Mouse (Mus musculus) urinary bladder, adult 18-20 months (tissue): ENCODE measurements around the gene Cdkn1a.
"Not testable (repeated sequence)": the region's sequence is repeated elsewhere in the genome, so short reads cannot be mapped to it uniquely, and the experiment has no call there.

Experiments
- DNase-seq, 2 experiments: peaks; one replicate each; pipeline ENCODE4 v3.0.0; 2022; ENCODE audit warnings: low spot score in 2 of 2, mixed read lengths in 2 of 2

Gene Cdkn1a

GRCm38 (mm10) chr17:29081618-29082381, 9.0 kb upstream of the Cdkn1a start:
- DNase-seq, result no peak

GRCm38 (mm10) chr17:29083586-29083985, 7.2 kb upstream of the Cdkn1a start:
- no peak for DNase-seq

GRCm38 (mm10) chr17:29084656-29085055, 6.1 kb upstream of the Cdkn1a start:
- no peak for DNase-seq

GRCm38 (mm10) chr17:29085266-29085665, 5.5 kb upstream of the Cdkn1a start:
- no peak for DNase-seq

GRCm38 (mm10) chr17:29086916-29087315, 3.9 kb upstream of the Cdkn1a start:
- DNase-seq, result no peak

GRCm38 (mm10) chr17:29091348-29091944, 670 bp downstream of the Cdkn1a start:
- no peak for DNase-seq

- DNase-seq, result no peak
Measured at GRCm38 (mm10) chr17:29092497-29092896, 1.7 kb downstream of the Cdkn1a start.

GRCm38 (mm10) chr17:29093110-29093952, 2.6 kb downstream of the Cdkn1a start:
- peak; percentile 91 to 94 for DNase-seq

GRCm38 (mm10) chr17:29093961-29094309, 3.2 kb downstream of the Cdkn1a start:
- no peak for DNase-seq

GRCm38 (mm10) chr17:29094310-29095181, 3.8 kb downstream of the Cdkn1a start:
- peak; percentile 75 to 85 for DNase-seq

- DNase-seq, result peak; percentile 97
Measured at GRCm38 (mm10) chr17:29095201-29095733, 4.5 kb downstream of the Cdkn1a start.

GRCm38 (mm10) chr17:29096245-29096644, 5.5 kb downstream of the Cdkn1a start:
- no peak for DNase-seq

GRCm38 (mm10) chr17:29096851-29097561, 6.2 kb downstream of the Cdkn1a start:
- DNase-seq, result no peak

- DNase-seq, result no peak
Measured at GRCm38 (mm10) chr17:29098291-29098690, 7.5 kb downstream of the Cdkn1a start.

- no peak for DNase-seq
Measured at GRCm38 (mm10) chr17:29099076-29099475, 8.3 kb downstream of the Cdkn1a start.

- DNase-seq, result no peak
Measured at GRCm38 (mm10) chr17:29100627-29101026, 9.9 kb downstream of the Cdkn1a start.

GRCm38 (mm10) chr17:29110356-29110755, 19.6 kb downstream of the Cdkn1a start:
- DNase-seq, result not testable (repeated sequence)

- no peak for DNase-seq
Measured at GRCm38 (mm10) chr17:29111332-29111731, 20.6 kb downstream of the Cdkn1a start.

GRCm38 (mm10) chr17:29113591-29114352, 23.0 kb downstream of the Cdkn1a start, which contains the start of gene Rab44:
Gene Rab44 (plus strand): TSS chr17:29114145.
- DNase-seq, result no peak

- DNase-seq, result no peak
Measured at GRCm38 (mm10) chr17:29116023-29116422, 25.2 kb downstream of the Cdkn1a start.
